Mouse (Mus musculus) ovary, postnatal 36 days (tissue): ENCODE measurements around the gene Cep95.
A peak's percentile ranks its signal among the peaks of the same experiment; 100 is the strongest.
"Not testable (repeated sequence)": the region's sequence is repeated elsewhere in the genome, so short reads cannot be mapped to it uniquely, and the experiment has no call there.

Experiments used
- DNase-seq: peaks from one replicate; pipeline ENCODE4 v3.0.0; 2022; ENCODE audit warnings: low spot score, mixed read lengths

The Cep95 gene

DNA sequence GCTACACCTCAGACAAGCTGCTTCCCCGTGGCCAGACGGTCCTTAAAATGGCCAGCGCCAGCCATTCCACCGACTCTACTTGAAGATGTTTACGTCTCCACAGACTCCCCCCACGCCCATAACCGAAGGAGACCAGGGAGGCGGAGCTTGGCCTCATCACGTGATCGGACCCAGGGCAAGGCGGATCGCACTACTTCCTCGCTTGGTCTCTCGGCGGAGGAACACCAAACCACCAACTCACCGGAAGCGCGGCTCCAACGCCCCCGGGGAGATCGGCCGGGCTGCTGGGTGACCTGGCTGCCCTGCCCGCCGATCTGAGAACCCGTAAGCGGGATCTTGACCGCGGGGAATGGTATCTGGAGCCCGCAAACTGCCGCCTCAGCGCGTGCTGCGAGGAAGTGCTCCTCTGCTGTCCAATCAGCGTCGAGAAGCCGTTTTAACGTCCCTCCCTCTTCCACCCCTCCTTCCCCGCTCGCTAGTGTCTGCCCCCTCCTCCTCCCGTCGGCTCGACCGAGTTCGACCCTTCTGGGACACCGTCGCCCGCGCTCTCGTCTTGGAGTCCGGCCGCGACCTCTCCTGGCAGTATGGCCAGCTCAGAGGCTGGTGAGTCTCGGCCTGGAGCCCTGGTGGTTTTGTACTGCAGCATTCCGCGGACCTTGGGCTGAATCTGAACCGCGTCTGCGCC lies at the start of gene Cep95, which contains the start of gene Ddx5:
Cep95 (plus strand) TSS at position 478 of the 685 bp plus-strand sequence.
Ddx5 (minus strand) TSS at position 411 of the 685 bp plus-strand sequence.
- peak; percentile 96 for DNase-seq

DNA sequence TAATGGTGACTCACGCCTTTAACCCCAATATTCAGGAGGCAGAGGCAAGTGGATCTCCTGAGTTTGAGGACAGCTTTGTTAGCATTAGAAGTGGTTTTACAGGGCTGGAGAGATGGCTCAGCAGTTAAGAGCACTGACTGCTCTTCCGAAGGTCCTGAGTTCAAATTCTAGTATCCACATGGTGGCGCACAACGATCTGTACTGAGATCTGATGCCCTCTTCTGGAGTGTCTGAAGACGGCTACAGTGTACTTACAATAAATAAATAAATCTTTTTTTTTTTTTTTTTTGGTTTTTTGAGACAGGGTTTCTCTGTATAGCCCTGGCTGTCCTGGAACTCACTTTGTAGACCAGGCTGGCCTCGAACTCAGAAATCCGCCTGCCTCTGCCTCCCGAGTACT lies 48.3 kb upstream of the Cep95 start:
- not testable (repeated sequence) for DNase-seq

DNA sequence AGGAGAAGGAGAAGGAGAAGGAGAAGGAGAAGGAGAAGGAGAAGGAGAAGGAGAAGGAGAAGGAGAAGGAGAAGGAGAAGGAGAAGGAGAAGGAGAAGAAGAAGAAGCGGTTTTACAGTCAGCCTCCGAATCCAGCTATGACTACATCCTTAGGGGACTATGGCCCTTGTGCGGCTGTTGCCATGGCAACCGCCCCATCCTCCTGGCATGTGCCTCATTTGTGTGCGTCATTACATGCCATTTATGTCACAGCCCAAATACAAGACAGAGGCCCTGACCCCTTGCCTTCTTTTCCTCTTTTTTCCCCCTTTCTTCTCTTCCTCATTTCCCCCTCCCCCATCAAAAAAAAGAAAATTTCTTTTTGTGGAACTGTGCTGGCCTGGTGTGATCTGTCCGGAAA lies 47.8 kb upstream of the Cep95 start:
- DNase-seq = no peak

DNA sequence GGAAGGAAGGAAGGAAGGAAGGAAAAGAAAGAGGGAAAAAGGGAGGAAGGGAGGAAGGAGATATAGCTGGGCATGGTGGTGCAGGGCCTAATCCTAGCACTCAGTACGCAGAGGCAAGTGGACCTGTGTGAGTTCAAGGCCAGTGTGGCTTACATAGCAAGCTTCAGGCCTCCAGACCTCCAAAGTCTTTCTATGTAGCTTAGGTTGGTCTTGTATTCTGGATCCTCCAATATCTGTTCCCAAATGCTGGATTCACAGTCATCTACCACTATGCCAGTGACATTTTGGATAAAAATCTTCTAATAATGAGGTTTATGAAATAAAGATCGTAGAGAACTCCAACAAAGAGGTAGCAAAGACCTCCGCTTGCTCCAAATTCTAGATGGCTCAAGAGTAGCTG lies 47.2 kb upstream of the Cep95 start:
- DNase-seq = no peak

DNA sequence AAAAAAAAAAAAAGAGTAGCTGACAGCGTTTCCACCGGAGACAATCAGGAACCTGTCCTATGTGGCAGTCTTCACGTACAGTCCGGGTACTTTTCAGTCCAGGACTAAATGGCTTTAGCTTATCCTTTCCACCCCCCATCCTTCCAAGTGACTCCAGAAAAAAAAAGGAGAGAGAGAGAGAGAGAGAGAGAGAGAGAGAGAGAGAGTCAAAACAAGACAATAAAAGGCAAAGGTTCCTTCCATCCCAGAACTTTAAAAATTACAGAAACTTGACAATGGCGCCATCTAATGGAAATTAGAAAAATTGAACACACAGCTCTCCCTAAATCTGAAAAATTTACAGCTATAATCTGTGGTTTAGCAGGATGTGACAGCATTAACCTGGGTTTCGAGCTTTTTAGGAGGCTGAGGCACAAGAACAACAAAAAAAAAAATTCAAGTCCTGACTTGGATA lies 46.6 kb upstream of the Cep95 start:
- DNase-seq = no peak

DNA sequence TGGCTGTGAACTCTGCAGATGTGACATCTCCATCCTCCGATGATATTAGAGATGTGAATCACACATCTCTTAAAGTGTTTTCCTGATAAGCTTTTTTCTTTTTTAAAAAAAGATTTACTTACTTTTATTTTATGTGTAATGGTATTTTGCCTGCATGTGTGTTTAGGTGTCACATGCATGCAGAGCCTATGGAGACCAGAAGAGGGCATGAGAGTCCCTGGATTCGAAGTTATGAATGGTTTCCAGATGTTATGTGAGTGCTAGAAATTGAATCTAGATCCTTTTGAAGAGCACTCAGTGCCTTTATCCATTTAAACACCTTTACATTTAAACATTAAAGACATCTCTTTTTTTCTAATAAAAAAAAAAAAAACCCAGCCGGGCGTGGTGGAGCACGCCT lies 44.1 kb upstream of the Cep95 start:
- no peak for DNase-seq

DNA sequence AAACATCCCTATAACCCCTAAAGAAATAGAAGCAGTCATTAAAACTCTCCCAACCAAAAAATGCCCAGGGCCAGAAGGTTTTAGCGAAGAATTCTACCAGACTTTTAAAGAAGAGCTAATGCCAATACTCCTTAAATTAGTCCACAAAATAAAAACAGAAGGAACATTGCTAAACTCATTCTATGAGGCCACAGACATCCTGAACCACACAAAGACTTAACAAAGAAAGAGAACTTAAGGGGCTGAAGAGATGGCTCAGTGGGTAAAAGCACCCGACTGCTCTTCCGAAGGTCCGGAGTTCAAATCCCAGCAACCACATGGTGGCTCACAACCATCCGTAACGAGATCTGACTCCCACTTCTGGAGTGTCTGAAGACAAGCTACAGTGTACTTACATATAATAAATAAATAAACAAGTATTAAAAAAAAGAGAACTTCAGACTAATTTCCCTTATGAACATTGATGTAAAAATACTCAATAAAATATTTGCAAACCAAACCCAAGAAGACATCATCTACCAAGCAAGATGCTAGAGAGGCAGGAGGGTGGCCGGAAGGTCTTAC lies 39.4 kb upstream of the Cep95 start:
- DNase-seq = not testable (repeated sequence)

DNA sequence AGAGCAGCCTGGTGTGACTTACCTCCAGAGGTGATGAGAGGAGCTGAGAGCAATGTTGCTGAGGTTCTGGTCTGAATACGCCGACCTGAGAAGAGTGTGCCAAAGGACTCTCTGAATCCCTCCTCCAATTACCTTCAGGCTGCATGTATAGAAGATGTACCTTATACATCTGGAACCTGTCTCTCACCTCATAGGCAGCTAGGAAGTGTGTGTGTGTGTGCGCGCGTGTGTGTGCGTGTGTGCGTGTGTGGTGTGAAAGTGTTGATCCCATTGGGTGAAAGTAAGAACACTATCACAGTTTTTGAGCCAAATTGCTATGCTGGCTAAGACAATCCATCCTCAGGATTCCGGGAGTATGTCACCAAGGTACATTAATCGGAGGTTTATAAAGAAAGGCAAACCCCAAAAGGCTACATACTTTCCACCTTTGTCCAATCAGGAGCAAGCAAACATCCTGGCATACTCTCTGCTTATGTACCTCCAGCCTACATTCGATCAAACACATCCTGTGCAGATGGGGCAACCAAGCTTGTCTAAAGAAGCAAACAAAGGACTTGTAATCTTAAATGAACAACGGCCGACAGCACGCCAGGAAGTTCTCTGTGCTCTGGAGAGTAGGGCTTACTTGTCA lies 38.8 kb upstream of the Cep95 start, which contains the start of gene Pecam1:
Pecam1 (minus strand) TSS at position 508 of the 631 bp plus-strand sequence.
- no peak for DNase-seq

DNA sequence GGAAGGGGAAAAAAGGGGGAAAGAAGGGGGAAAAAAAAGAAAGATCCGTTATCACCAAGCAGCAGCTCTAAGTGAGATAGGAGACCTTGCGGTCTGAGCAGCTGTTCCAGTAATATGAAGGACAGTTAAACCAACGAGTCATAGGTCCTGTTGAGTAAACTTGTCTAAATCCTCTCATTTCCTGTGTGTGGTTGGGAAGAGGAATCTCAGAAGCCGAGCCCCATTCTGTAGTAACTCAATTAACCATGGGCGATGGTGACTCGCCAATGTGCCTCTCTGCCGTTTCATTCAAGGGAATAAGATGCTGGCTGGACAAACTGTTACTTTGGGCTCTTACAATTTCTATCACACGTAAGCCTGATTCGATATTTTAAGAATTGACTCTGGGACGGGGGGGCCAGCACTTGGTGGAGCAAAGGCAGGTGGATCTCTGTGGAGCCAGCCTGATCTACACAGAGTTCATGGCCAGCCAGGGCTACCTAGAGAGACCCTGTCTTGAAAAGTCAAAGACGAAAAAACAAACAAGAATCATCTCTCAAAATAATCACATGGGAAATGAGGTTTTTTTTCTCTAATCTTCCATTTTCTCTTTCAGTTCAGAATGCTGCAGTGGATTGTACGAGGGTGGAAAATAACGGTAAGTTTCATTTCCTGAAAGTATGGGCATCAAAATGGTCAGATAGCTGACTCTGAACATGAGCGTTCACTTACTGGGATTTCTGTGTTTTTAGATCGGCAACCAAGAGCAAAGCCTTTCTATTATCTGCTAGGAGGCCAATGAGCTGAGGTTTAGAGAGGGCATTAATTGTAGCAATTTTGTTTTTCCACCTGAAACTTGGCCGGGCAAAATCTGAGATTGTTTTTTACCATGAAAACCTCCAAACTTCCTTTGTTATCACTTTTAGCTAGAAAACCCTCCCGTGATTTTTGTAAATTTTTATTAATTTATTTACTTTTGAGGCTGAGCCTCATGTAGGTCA lies 37.7 kb upstream of the Cep95 start, which contains the start of gene Milr1:
Milr1 (plus strand) TSS at position 188 of the 980 bp plus-strand sequence.
- no peak for DNase-seq

DNA sequence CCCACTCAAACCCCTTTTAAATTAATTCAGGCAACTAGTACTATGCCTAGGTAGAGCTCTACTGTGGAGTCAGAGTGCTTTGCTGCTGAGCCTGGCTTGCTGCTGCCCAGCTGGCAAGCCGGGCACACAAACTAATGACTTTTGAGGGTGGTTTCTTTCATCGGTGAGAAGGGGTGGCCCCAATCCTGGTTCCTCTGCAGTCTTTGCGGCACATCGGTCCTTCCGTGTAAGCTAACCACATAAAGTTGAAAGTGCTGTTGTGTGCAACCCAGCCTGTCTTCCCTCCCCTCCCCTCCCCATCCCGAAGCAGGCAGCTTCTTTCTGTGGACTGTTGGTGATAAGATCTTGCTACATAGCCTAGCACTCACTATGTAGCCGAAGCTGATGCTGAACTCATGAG lies 36.9 kb upstream of the Cep95 start:
- DNase-seq = no peak

DNA sequence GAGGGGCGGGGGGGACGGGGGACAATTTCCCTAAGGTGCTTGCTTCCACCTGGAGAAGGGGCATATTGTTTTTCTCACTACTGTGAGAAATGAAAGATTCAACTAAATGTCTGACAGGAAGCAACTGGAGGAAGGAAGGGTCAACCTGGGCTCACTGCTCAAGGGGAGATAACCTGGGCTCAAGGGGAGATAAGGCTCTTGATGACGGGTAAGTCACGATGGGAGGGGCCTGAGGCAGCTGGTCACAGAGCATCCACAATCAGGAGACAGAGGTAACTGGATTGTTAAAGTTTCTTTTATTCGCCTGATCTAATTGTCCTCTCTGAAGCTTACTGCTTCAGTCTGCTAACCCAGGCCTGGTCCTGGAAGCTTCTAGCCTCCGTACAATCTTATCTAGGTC lies 35.7 kb upstream of the Cep95 start:
- no peak for DNase-seq

DNA sequence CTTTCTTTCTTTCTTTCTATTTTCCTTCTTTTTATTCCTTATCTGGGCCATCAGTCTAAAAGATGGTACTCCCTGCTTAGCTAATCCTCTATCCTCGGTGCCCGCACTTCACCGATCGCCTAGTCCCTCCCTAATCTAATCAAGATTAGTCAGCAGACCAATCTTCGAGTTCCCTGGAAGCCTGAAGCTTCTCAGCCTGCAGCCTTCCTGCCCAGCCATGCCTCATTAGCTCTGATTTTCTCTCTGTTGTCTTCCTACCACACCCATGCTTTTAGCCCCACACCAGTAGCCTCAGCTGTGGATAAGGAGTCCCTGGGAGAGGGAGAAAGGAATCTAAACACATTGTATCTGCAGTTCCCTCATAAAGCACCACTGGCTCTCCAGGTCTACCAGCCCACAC lies 33.5 kb upstream of the Cep95 start:
- no peak for DNase-seq

DNA sequence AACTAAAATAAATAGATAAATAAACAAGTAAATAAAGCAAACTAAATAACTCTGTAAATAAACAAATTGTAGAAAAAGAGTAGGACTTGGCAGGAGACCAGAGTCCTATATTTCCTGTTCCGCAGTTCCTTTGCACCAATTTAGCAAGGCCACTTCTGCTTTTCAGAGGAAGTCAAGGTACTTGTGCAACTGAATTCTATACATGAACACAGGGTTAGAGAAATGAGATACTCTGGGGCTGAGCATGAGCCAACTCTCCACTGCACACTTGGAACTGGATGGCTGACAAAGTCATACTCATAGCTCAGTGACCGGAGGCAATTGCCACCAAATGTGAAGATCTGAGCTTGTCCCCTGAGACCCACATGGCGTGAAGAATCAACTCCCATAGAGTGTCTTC lies 30.0 kb upstream of the Cep95 start:
- DNase-seq = no peak

DNA sequence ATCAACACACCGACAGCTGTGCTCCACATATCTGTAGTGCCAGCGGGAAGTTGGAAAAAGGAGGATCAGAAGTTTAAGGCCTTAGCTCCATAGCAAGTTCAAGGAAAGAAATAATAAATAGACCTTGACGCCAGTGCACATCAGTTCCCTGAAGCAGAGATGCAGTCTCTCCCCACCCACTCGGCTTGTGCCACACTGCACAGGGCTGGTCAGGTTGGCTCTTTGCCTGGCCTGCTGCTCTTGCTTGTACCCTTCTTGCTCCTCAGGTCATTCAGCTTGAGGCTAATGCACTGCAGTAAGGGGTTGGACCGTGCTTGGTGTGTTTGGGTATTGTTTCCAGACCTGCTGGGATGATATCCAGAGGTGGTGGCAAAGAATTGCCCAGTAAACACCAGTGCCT lies 28.5 kb upstream of the Cep95 start:
- DNase-seq = peak; percentile 33

DNA sequence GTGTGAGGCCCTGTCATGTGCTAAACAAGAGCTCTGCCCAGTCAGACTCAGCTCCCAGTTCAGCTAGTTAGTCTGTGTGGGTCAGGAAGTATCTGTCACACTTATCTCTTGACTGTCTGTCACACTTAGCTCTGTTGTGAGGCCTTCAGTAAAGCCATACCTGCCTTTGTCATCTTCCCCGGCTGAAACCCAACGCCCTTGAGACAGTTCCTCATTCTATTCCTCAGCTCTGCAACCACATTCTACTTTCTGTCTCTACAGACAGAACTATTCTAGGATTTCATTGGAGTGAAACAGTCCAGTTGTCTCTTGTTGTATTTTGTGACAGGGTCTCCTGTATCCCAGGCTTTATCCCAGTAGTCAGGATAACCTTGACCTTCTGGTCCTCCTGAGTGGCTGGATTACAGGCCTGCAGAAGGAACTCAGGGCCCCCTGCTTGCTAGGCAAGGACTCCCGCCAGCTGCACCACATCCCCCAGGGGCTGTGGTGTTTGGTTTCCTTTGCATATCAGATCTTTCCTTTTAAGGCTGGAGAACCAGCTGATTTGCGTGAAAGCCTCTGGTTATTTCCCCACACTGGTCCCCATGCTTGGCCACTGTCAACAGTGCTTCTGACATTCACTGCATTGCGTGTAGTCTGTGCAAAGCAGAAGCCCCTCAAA lies 26.8 kb upstream of the Cep95 start:
- no peak for DNase-seq

DNA sequence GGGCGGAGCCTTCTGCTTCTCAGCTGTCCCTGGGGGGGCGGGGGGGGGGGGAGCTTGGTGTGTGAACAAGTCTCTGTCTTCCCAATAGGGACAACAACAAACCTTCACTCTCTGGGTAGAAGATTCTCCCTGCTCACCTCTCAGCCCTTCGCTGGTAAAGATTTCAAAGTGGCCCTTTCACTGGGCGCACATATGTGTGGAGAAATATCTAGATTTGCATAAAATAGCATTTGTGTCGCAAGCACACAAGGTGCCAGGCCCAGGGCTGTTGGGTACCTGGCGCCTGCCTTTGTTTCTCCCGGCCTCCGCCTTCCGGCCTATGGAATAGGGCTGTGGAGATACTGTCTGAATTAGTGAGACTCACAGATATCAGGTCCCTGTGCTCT lies 26.3 kb upstream of the Cep95 start:
- DNase-seq = no peak

DNA sequence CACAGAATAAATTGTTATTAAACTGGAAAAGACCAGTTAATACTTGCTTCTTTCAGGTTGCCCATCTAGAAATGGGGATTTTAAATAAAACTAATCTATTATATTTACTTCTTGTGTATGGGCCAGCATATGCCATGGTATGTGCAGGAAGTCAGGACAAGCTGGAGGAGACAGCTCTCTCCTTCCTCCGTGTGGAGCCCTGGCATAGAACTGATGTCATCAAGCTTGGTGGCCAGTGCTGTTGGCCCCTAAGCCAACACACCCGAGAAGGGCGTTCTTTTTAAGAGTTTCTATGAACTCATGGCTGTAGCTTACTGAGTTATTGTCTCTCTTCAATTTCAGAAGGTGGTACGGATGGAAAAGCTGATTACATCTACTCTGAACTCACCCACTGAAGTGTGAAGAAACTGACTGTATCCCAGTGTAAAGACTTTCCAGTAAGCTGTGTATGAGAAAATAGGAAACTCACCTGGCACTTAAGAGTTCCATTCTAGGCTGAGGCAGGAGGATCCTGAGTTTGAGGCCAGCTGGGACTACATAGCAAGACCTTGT lies 22.4 kb upstream of the Cep95 start:
- no peak for DNase-seq

DNA sequence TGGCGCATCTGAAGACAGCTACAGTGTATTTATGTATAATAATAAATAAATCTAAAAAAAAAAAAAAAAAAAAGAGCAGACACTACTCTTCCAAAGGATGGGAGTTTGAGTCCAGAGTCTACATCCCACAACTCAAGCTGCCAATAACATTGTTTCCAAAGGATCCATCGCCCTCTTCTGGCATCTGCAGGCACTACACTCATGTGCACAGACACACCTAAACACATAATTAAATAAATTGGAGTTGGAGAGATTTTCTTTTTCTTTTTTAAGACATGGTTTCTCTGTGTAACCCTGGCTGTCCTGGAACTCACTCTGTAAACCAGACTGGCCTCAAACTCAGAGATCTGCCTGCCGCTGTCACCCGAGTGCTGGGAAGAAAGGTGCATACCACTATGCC lies 21.5 kb upstream of the Cep95 start:
- DNase-seq = no peak

DNA sequence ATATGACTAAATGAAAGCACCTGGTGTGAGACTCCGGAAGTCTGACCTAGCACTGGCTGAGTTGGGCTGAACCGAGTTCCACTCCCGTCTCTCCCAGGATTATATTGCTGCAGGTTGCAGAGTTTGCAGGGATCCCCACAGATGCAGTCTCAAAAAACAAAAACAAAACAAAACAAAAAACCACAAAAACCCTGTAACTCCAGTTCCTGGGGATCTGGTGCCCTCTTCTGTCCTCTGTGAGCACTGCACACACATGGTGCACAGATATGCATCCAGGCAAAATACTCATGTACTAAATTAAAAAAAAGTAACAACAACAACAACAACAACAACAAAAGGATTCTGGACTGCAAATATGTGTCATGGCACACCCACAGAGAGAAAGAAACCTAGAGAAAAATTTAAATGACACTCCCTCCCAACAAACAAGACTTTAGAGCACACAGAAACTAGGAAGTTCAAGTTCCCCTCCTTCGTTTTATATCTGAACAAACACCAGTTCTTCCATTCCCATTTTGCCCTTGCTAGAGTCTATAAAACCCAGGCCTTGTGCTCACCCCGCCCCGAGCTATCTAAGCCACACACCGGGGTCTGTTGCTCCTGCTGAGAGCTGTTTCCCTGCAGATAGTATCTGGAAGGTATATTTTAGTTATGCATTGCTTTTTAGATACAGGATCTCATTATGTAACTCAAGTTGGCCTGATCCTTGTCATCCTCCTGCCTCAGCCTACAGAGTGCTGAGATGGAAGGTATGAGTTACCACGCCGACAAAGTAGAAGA lies 18.7 kb upstream of the Cep95 start:
- DNase-seq = no peak

DNA sequence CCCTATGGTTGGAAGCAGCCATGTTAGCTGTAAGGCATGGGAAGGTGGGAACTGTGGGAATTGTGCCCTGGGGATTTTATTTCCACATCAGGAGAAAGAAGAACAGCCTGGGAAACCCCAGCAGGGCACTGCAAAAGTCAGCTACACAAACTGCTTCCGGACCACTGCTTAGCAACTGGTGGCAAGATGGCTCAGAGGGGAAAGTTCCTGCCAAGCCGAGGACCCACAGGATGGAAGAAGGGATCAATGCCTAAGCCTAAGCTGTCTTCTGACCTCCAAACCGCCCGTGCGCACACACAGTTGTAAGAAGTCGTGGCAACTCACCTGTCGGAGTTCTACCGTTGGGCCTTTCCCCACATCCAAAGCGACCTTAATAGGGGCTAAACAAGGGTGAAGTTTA lies 16.0 kb upstream of the Cep95 start:
- no peak for DNase-seq
